Mouse (Mus musculus): Measurements from ENCODE around the gene Smo. TPM values are rescaled to one million over a fixed set of nuclear protein-coding genes. Genes with fewer than 3 reads are reported as not detected.

The Smo gene
- polyA plus RNA-seq, 1 experiment from 2014 or later: 10.4 TPM

GRCm38 (mm10) chr6:29766874-29767273 lies 31.6 kb downstream of the Smo start:
- no peaks in the 10 kb centered on the region for H3K36me3 ChIP-seq
- no peak overlapping the region for H3K4me2 ChIP-seq
- no peak overlapping the region for H3K27ac ChIP-seq
- ATAC-seq: no peak
- no peaks in the 10 kb centered on the region for H3K27me3 ChIP-seq (replicated peaks)
- H3K9me3 ChIP-seq (replicated peaks): no peaks in the 10 kb centered on the region
- WGBS (ENCODE audit: insufficient replicate concordance): 86% methylated on average over 2 of the region's 2 CpGs
- no peak overlapping the region for H3K4me3 ChIP-seq
- peaks cover 19% of the 10 kb centered on the region for H3K4me1 ChIP-seq
- no peak overlapping the region for H3K9ac ChIP-seq

DNA sequence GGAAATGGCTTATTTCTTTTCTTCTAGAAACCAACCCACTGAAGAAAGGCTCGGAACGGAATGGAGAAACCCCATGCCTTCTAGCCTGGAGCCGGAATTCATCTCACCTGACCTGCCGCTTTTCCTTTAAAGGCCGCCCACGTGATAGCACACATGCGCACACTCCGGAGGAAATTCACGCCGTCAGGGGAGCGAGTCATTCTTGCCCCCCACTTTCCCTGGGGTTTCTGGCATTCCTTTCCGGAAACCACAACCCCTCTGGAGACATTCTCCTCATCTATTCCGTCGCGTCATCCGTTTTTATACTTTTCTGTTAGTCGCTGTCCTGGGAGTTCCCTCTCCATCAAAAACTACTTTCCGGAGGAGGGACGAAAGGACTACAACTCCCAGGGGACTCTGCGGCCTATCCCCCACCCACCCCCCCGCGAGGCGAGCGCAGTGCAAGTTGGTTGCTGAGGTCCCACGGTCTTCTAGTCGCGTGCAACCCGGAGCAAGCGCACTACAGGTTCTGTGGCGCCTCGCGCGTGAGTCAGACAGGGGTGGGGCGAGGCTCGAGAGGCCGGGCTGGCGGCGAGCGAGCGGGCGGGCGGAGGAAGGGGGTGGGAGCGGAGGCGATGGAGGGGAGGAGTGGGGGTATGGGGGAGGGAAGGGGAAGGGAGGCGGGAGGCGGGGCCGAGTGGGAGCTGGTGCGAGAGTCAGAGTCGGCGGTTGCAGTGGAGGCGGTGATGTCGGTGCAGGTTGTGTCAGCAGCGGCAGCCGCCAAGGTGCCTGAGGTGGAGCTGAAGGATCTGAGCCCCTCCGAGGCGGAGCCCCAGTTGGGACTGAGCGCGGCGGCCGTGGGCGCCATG lies 32.7 kb downstream of the Smo start, which contains the start of gene Ahcyl2:
Ahcyl2 (plus strand) TSS at position 199 of the 848 bp plus-strand sequence.
- peak within 1 kb of the TSS; percentile 93 for H3K4me3 ChIP-seq
- H3K9me3 ChIP-seq (replicated peaks): no peaks in the 10 kb centered on the region
- no peaks in the 10 kb centered on the region for H3K27me3 ChIP-seq (replicated peaks)
- peaks cover 19% of the 10 kb centered on the region for H3K4me1 ChIP-seq
- peak within 1 kb of the TSS; percentile 99 for H3K4me2 ChIP-seq
- peak within 1 kb of the TSS; percentile 84 for H3K27ac ChIP-seq
- peak within 1 kb of the TSS; percentile 90 for H3K9ac ChIP-seq
- ATAC-seq: peak; percentile 95
- H3K36me3 ChIP-seq: no peaks in the 10 kb centered on the region
- WGBS (ENCODE audit: insufficient replicate concordance): under 1% methylated on average over 55 of the region's 61 CpGs

- ATAC-seq: peak; percentile 67
- peak overlapping the region; percentile 84 for H3K27ac ChIP-seq
- WGBS (ENCODE audit: insufficient replicate concordance): under 1% methylated on average over 50 of the region's 50 CpGs
- peaks cover 19% of the 10 kb centered on the region for H3K4me1 ChIP-seq
- peak overlapping the region; percentile 93 for H3K4me3 ChIP-seq
- no peaks in the 10 kb centered on the region for H3K36me3 ChIP-seq
- H3K9ac ChIP-seq: peak overlapping the region; percentile 90
- H3K9me3 ChIP-seq (replicated peaks): no peaks in the 10 kb centered on the region
- no peaks in the 10 kb centered on the region for H3K27me3 ChIP-seq (replicated peaks)
- peak overlapping the region; percentile 99 for H3K4me2 ChIP-seq
Measured at GRCm38 (mm10) chr6:29768791-29769441, 33.6 kb downstream of the Smo start.

DNA sequence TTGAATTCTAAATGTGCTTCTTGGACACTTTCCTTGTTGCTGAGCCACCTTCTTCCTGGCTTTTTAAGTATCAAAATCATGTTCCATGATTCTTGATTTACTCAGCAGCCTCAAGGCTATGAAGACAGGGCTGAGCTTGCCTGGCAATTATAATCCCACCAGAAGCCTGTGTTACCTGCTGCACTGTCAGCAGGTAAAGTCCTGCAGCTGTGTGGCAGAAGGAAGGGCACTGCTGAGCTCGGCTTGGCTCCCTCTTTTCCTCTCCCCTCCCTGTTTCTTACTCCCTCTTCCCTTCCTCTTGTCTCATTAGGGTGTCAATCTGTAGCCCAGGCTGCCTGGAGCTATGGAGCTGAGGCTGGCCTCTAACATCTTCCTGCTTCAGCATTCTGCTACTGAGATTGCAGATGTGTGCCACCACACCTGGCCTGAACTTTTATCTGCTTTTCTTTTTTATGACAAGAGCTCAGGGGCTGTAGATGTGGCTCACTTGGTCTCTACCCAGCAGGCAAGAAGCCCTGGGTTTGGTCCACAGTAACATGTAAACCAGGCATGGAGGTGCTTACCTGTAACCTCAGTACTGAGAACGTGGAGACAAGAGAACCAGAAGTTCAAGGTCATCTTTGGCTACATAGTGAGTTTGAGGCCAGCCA lies 35.5 kb downstream of the Smo start:
- Histone ChIP-seq H3K9me3 (replicated peaks) (no peaks in the 10 kb centered on the region), H3K9ac (no peak overlapping the region), H3K4me2 (no peak overlapping the region), H3K27me3 (replicated peaks) (no peaks in the 10 kb centered on the region), H3K4me1 (peaks cover 26% of the 10 kb centered on the region), H3K4me3 (no peak overlapping the region), H3K36me3 (no peaks in the 10 kb centered on the region), H3K27ac (no peak overlapping the region)
- ATAC-seq: no peak
- WGBS (ENCODE audit: insufficient replicate concordance): 70% methylated on average over 2 of the region's 2 CpGs

DNA sequence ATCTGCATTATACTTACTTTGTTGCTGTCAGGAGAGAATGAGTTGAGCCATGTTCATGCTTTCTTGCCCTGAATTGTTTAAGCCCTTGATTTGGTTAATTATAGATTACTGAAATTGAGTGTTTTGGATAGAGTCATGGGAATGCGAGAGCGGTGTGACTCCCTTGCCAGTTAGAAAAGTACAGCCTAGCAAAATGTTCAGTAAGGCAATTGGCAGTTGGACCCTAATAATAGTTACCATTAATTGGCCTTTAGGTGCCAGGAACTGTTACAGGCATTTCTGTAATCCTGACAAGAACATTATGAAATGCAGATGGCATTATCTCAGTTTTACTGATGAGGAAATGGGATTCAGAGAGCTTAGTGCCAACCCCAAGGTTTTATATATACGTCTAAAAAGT lies 36.9 kb downstream of the Smo start:
- WGBS (ENCODE audit: insufficient replicate concordance): 81% methylated on average over 3 of the region's 3 CpGs
- H3K27ac ChIP-seq: no peak overlapping the region
- H3K4me2 ChIP-seq: no peak overlapping the region
- peaks cover 40% of the 10 kb centered on the region for H3K4me1 ChIP-seq
- H3K9me3 ChIP-seq (replicated peaks): no peaks in the 10 kb centered on the region
- no peak overlapping the region for H3K4me3 ChIP-seq
- H3K27me3 ChIP-seq (replicated peaks): no peaks in the 10 kb centered on the region
- no peak for ATAC-seq
- no peaks in the 10 kb centered on the region for H3K36me3 ChIP-seq
- no peak overlapping the region for H3K9ac ChIP-seq

DNA sequence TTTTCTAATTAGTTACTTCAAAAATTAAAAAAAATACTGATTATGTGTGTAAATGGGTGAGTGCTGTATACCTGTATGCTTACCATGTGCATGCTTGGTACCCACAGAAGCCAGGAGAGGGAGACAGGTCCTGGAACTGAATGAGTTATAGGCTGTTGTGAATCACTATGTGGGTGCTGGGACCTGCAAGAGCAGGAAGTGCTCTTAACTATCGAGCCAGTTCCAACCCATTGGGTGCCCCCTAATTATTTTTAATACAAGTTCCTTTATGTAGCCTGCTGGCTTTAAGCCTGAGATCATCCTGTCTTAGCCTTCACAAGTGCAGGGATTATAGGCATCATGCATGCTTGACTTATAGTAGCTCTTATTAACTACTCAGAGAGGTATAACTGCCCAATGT lies 38.9 kb downstream of the Smo start:
- Histone ChIP-seq H3K36me3 (no peaks in the 10 kb centered on the region), H3K4me3 (no peak overlapping the region), H3K27me3 (replicated peaks) (no peaks in the 10 kb centered on the region), H3K9ac (no peak overlapping the region), H3K27ac (no peak overlapping the region), H3K9me3 (replicated peaks) (no peaks in the 10 kb centered on the region), H3K4me2 (no peak overlapping the region), H3K4me1 (peaks cover 46% of the 10 kb centered on the region)
- ATAC-seq: no peak
- WGBS (ENCODE audit: insufficient replicate concordance): 74% methylated on average over 1 of the region's 1 CpGs

- Histone ChIP-seq H3K9ac (no peak overlapping the region), H3K4me3 (no peak overlapping the region), H3K9me3 (replicated peaks) (no peaks in the 10 kb centered on the region), H3K36me3 (no peaks in the 10 kb centered on the region), H3K4me1 (peaks cover 36% of the 10 kb centered on the region), H3K27ac (no peak overlapping the region), H3K4me2 (no peak overlapping the region), H3K27me3 (replicated peaks) (no peaks in the 10 kb centered on the region)
- no peak for ATAC-seq
- WGBS (ENCODE audit: insufficient replicate concordance): 78% methylated on average over 1 of the region's 1 CpGs
Measured at GRCm38 (mm10) chr6:29775609-29776008, 40.3 kb downstream of the Smo start.

- peak overlapping the region; percentile 30 for H3K4me2 ChIP-seq
Measured at GRCm38 (mm10) chr6:29776542-29777237, 41.4 kb downstream of the Smo start.

GRCm38 (mm10) chr6:29777238-29777555 lies 41.9 kb downstream of the Smo start:
- WGBS (ENCODE audit: insufficient replicate concordance): 78% methylated on average over 3 of the region's 3 CpGs

More at GRCm38 (mm10) chr6:29776542-29777237, 41.4 kb downstream of the Smo start:
- H3K9ac ChIP-seq: peak overlapping the region; percentile 31; the same call in 1 of the 2 replicates
- 43% methylated on average over 4 of the region's 4 CpGs for WGBS (ENCODE audit: insufficient replicate concordance)
- H3K27me3 ChIP-seq (replicated peaks): no peaks in the 10 kb centered on the region
- H3K9me3 ChIP-seq (replicated peaks): no peaks in the 10 kb centered on the region
- no peak overlapping the region for H3K4me3 ChIP-seq
- no peak for ATAC-seq
- no peaks in the 10 kb centered on the region for H3K36me3 ChIP-seq
- H3K27ac ChIP-seq: no peak overlapping the region
- H3K4me1 ChIP-seq: peaks cover 29% of the 10 kb centered on the region

DNA sequence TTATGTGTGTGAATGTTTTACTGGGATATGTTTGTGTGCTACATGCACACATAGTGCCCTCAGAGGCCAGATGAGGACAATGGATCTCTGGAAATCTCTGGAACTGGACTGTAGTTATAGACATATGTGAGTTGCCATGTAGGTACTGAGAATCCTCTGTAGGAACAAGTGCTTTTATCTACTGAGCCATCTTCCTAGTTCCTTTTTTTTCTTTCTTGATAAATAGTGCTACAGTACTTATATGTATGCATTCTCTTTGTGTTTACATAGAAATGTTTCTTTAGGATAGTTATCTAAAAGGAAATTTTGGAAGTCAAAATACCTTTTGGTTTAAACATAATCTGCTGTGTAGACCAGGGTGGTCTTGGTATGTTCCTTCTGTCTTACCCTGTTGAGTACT lies 44.8 kb downstream of the Smo start:
- peaks cover 54% of the 10 kb centered on the region for H3K4me1 ChIP-seq
- H3K27me3 ChIP-seq (replicated peaks): no peaks in the 10 kb centered on the region
- no peaks in the 10 kb centered on the region for H3K36me3 ChIP-seq
- no peaks in the 10 kb centered on the region for H3K9me3 ChIP-seq (replicated peaks)
- no peak overlapping the region for H3K4me2 ChIP-seq
- ATAC-seq: no peak
- H3K27ac ChIP-seq: no peak overlapping the region
- no peak overlapping the region for H3K9ac ChIP-seq
- H3K4me3 ChIP-seq: no peak overlapping the region

More at GRCm38 (mm10) chr6:29777238-29777555, 41.9 kb downstream of the Smo start:
- H3K4me3 ChIP-seq: no peak overlapping the region
- H3K27ac ChIP-seq: no peak overlapping the region
- ATAC-seq: no peak
- no peaks in the 10 kb centered on the region for H3K27me3 ChIP-seq (replicated peaks)
- H3K4me1 ChIP-seq: peaks cover 32% of the 10 kb centered on the region
- no peaks in the 10 kb centered on the region for H3K36me3 ChIP-seq
- H3K4me2 ChIP-seq: no peak overlapping the region
- H3K9me3 ChIP-seq (replicated peaks): no peaks in the 10 kb centered on the region
- H3K9ac ChIP-seq: peak overlapping the region; percentile 31; the same call in 1 of the 2 replicates

DNA sequence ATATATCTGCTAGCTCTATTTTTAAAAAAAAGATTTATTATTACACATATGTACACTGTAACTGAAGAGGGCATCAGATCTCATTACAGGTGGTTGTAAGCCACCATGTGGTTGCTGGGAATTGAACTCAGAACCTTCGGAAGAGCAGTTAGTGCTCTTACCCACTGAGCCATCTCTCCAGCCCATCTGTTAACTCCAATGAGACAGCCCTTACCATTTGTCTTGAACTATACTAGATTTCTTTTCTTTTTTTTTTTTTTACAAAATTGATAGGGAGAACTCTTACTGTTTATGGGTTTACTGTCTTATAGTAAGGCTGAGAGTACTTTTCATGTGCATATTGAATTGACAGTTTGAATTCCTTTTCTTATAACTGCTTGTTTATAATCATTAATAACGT lies 45.3 kb downstream of the Smo start:
- H3K4me2 ChIP-seq: no peak overlapping the region
- no peak overlapping the region for H3K9ac ChIP-seq
- no peaks in the 10 kb centered on the region for H3K27me3 ChIP-seq (replicated peaks)
- no peak overlapping the region for H3K27ac ChIP-seq
- WGBS (ENCODE audit: insufficient replicate concordance): 80% methylated on average over 2 of the region's 2 CpGs
- ATAC-seq: no peak
- peaks cover 57% of the 10 kb centered on the region for H3K4me1 ChIP-seq
- H3K36me3 ChIP-seq: no peaks in the 10 kb centered on the region
- no peaks in the 10 kb centered on the region for H3K9me3 ChIP-seq (replicated peaks)
- no peak overlapping the region for H3K4me3 ChIP-seq

Data from liver, embryonic 12.5 days (tissue).